Mouse (Mus musculus): Measurements from ENCODE around the gene Ncor1. TPM values are rescaled to one million over a fixed set of nuclear protein-coding genes. Genes with fewer than 3 reads are reported as not detected.
A peak's percentile ranks its signal among the peaks of the same experiment; 100 is the strongest.

The Ncor1 gene
- polyA plus RNA-seq (2011; ENCODE audit: insufficient read depth, insufficient read length, low read depth, missing spikeins): 281 and 327 TPM in 2 replicates

DNA sequence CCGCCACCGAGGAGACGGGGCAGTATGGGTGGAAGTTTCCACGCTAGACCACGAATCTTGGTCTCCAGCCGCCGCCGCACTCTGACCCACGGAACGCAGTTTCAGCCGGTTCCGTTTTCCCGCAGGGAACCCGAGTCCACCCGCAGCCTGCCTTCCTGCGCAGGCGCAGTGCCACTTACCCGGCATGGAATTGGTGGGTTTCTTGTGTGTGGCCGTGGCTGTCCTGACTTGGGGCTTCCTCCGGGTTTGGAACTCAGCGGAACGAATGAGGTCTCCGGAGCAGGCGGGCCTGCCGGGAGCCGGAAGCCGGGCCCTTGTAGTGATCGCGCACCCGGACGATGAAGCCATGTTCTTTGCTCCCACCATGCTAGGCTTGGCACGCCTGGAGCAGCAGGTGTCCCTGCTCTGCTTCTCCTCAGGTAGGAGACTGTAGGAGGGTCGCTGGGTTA, at the start of gene Ncor1, which contains the start of gene Pigl:
TSS of gene Ncor1 (minus strand) at position 266 of the 449 bp plus-strand sequence.
TSS of gene Pigl (plus strand) at position 185 of the 449 bp plus-strand sequence.
- Histone ChIP-seq H3K9me3 (replicated peaks; ENCODE audit: control insufficient read depth, insufficient read depth, low read length, poor library complexity, severe bottlenecking) (no peaks in the 10 kb centered on the region), H3K27ac (ENCODE audit: insufficient read depth, low read length) (peak within 1 kb of the TSS; percentile 92), H3K27me3 (ENCODE audit: control insufficient read depth, insufficient read depth, low read length, poor library complexity, severe bottlenecking) (no peaks in the 10 kb centered on the region), H3K4me3 (ENCODE audit: low read depth, low read length) (peak within 1 kb of the TSS; percentile 98), H3K36me3 (ENCODE audit: control insufficient read depth, insufficient read depth, low read length, poor library complexity, severe bottlenecking) (peaks cover 4% of the 10 kb centered on the region; the same call in 1 of the 2 replicates), H3K9ac (ENCODE audit: low read depth, poor library complexity, severe bottlenecking) (peak within 1 kb of the TSS; percentile 99), H3K4me1 (ENCODE audit: control insufficient read depth, insufficient read depth, low read length) (no peaks in the 10 kb centered on the region)
- TF ChIP-seq EP300 (IDR thresholded peaks at IDR 0.05; ENCODE audit: insufficient read depth, low read depth, low read length) (no peak), POLR2A (IDR thresholded peaks at IDR 0.05; ENCODE audit: insufficient read depth, low read length) (peak; percentile 45)

DNA sequence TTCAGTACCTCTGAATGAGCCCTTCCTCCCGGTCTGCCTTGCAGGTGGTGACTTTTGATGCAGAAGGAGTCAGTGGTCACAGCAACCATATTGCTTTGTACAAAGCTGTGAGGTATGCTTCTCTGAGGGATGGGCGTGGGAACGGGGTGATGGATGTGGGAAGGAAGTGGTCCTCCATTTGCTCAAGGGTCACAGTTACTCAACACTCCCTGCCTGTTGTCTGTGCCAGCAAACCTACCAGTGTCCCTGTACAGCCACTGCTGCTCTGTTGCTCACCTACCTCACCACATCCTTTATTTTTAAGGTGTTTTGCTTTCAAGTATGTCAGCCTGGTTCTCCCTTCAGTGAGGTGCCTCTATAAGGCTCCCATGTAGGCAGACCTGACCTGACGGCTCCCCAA, 49.3 kb upstream of the Ncor1 start:
- Histone ChIP-seq H3K36me3 (ENCODE audit: control insufficient read depth, insufficient read depth, low read length, poor library complexity, severe bottlenecking) (peaks cover 22% of the 10 kb centered on the region), H3K27me3 (ENCODE audit: control insufficient read depth, insufficient read depth, low read length, poor library complexity, severe bottlenecking) (no peaks in the 10 kb centered on the region), H3K4me1 (ENCODE audit: control insufficient read depth, insufficient read depth, low read length) (peaks cover 7% of the 10 kb centered on the region), H3K27ac (ENCODE audit: insufficient read depth, low read length) (peak overlapping the region; percentile 62), H3K4me3 (ENCODE audit: low read depth, low read length) (no peak overlapping the region), H3K9me3 (replicated peaks; ENCODE audit: control insufficient read depth, insufficient read depth, low read length, poor library complexity, severe bottlenecking) (peaks cover 44% of the 10 kb centered on the region), H3K9ac (ENCODE audit: low read depth, poor library complexity, severe bottlenecking) (no peak overlapping the region)
- TF ChIP-seq POLR2A (IDR thresholded peaks at IDR 0.05; ENCODE audit: insufficient read depth, low read length) (no peak), CTCF (IDR thresholded peaks at IDR 0.05; ENCODE audit: low read depth, low read length) (no peak), EP300 (IDR thresholded peaks at IDR 0.05; ENCODE audit: insufficient read depth, low read depth, low read length) (no peak)

DNA sequence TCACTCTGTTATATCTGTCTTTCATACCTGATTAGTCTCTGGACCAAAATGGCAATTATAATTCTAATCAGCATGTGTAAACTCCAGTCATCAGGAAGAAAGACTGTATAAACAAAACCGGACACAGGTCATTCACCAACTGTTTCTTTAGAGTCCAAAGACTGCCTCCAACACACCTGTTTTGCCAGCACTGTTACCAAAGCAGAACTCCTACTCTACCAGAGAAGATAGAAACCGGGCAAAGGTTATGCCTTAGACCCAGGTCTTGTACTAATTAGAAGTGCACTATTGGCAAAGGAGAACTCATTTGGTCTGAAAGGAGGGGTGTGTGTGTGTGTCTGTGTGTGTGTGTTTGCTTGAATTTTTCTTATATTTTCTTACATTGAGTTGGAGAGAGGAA, 42.2 kb upstream of the Ncor1 start:
- TF ChIP-seq CTCF (IDR thresholded peaks at IDR 0.05; ENCODE audit: low read depth, low read length) (no peak), EP300 (IDR thresholded peaks at IDR 0.05; ENCODE audit: insufficient read depth, low read depth, low read length) (no peak), POLR2A (IDR thresholded peaks at IDR 0.05; ENCODE audit: insufficient read depth, low read length) (no peak)
- Histone ChIP-seq H3K36me3 (ENCODE audit: control insufficient read depth, insufficient read depth, low read length, poor library complexity, severe bottlenecking) (peaks cover 9% of the 10 kb centered on the region), H3K9me3 (replicated peaks; ENCODE audit: control insufficient read depth, insufficient read depth, low read length, poor library complexity, severe bottlenecking) (peaks cover 9% of the 10 kb centered on the region), H3K4me3 (ENCODE audit: low read depth, low read length) (no peak overlapping the region), H3K27ac (ENCODE audit: insufficient read depth, low read length) (peak overlapping the region; percentile 54; the same call in 1 of the 2 replicates), H3K27me3 (ENCODE audit: control insufficient read depth, insufficient read depth, low read length, poor library complexity, severe bottlenecking) (no peaks in the 10 kb centered on the region), H3K9ac (ENCODE audit: low read depth, poor library complexity, severe bottlenecking) (no peak overlapping the region), H3K4me1 (ENCODE audit: control insufficient read depth, insufficient read depth, low read length) (peaks cover 6% of the 10 kb centered on the region)

GRCm38 (mm10) chr11:62498802-62499201, 40.5 kb upstream of the Ncor1 start:
- no peaks in the 10 kb centered on the region; the same call in 1 of the 2 replicates for H3K36me3 ChIP-seq (ENCODE audit: control insufficient read depth, insufficient read depth, low read length, poor library complexity, severe bottlenecking)
- peak overlapping the region; percentile 34 for H3K27ac ChIP-seq (ENCODE audit: insufficient read depth, low read length)
- no peaks in the 10 kb centered on the region for H3K9me3 ChIP-seq (replicated peaks; ENCODE audit: control insufficient read depth, insufficient read depth, low read length, poor library complexity, severe bottlenecking)
- TF ChIP-seq CTCF (IDR thresholded peaks at IDR 0.05; ENCODE audit: low read depth, low read length) (no peak), EP300 (IDR thresholded peaks at IDR 0.05; ENCODE audit: insufficient read depth, low read depth, low read length) (no peak), POLR2A (IDR thresholded peaks at IDR 0.05; ENCODE audit: insufficient read depth, low read length) (no peak)
- no peak overlapping the region for H3K9ac ChIP-seq (ENCODE audit: low read depth, poor library complexity, severe bottlenecking)
- no peaks in the 10 kb centered on the region for H3K27me3 ChIP-seq (ENCODE audit: control insufficient read depth, insufficient read depth, low read length, poor library complexity, severe bottlenecking)
- no peak overlapping the region for H3K4me3 ChIP-seq (ENCODE audit: low read depth, low read length)
- H3K4me1 ChIP-seq (ENCODE audit: control insufficient read depth, insufficient read depth, low read length): peaks cover 6% of the 10 kb centered on the region

DNA sequence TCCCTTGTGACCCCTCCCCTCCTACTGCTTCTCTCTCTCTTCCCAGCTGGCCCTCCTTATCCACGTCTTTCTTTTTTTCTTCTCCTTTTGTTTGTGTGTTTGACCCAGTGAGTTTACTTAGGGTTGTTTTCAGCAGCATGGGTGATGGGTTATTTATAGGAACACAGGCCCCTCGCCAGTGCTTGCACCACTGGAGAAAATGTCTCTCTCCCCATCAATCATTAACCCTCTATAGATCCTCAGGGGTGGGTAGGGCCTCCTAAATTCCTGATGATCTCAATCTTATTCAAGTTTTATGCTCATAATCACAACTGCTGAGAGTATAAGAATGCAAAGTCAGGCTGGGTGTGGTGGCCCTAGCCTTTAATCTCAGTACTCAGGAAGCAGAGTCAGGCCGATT, 38.8 kb upstream of the Ncor1 start:
- Histone ChIP-seq H3K9me3 (replicated peaks; ENCODE audit: control insufficient read depth, insufficient read depth, low read length, poor library complexity, severe bottlenecking) (no peaks in the 10 kb centered on the region), H3K4me1 (ENCODE audit: control insufficient read depth, insufficient read depth, low read length) (peaks cover 4% of the 10 kb centered on the region), H3K27me3 (ENCODE audit: control insufficient read depth, insufficient read depth, low read length, poor library complexity, severe bottlenecking) (no peaks in the 10 kb centered on the region), H3K27ac (ENCODE audit: insufficient read depth, low read length) (peak overlapping the region; percentile 84), H3K4me3 (ENCODE audit: low read depth, low read length) (no peak overlapping the region), H3K9ac (ENCODE audit: low read depth, poor library complexity, severe bottlenecking) (peak overlapping the region; percentile 35; the same call in 1 of the 2 replicates), H3K36me3 (ENCODE audit: control insufficient read depth, insufficient read depth, low read length, poor library complexity, severe bottlenecking) (no peaks in the 10 kb centered on the region)
- TF ChIP-seq POLR2A (IDR thresholded peaks at IDR 0.05; ENCODE audit: insufficient read depth, low read length) (no peak), EP300 (IDR thresholded peaks at IDR 0.05; ENCODE audit: insufficient read depth, low read depth, low read length) (no peak), CTCF (IDR thresholded peaks at IDR 0.05; ENCODE audit: low read depth, low read length) (no peak)

GRCm38 (mm10) chr11:62496151-62496715, 37.9 kb upstream of the Ncor1 start:
- H3K27ac ChIP-seq (ENCODE audit: insufficient read depth, low read length): peak overlapping the region; percentile 98
- no peak for TF ChIP-seq EP300 (IDR thresholded peaks at IDR 0.05; ENCODE audit: insufficient read depth, low read depth, low read length)
- TF ChIP-seq POLR2A (IDR thresholded peaks at IDR 0.05; ENCODE audit: insufficient read depth, low read length): no peak
- no peak for TF ChIP-seq CTCF (IDR thresholded peaks at IDR 0.05; ENCODE audit: low read depth, low read length)
- H3K36me3 ChIP-seq (ENCODE audit: control insufficient read depth, insufficient read depth, low read length, poor library complexity, severe bottlenecking): no peaks in the 10 kb centered on the region
- H3K9me3 ChIP-seq (replicated peaks; ENCODE audit: control insufficient read depth, insufficient read depth, low read length, poor library complexity, severe bottlenecking): no peaks in the 10 kb centered on the region
- H3K9ac ChIP-seq (ENCODE audit: low read depth, poor library complexity, severe bottlenecking): peak overlapping the region; percentile 56
- peaks cover 3% of the 10 kb centered on the region for H3K4me1 ChIP-seq (ENCODE audit: control insufficient read depth, insufficient read depth, low read length)
- no peak overlapping the region for H3K4me3 ChIP-seq (ENCODE audit: low read depth, low read length)
- no peaks in the 10 kb centered on the region for H3K27me3 ChIP-seq (ENCODE audit: control insufficient read depth, insufficient read depth, low read length, poor library complexity, severe bottlenecking)
